In genomic region chr5:64765765-64766164, GRCm38 (mm10) we compare ENCODE assay signal across 7 mouse cellular contexts.
"Had no signal": no experiment of that assay in that cellular context is flagged by ENCODE, and none has a peak within 500 bp of the region (broad histone marks: within the 10 kb centered on the region; RNA-seq: fewer than 3 reads in every experiment).

No protein-coding gene starts in this region.

- DNase-seq: kidney, adult 8-10 months; kidney, postnatal 25 days; layer of hippocampus, adult 9-11 months; lung, adult 18-20 months; right cerebral cortex, postnatal 25 days; thymus, postnatal 4 days had no signal

- ATAC-seq: midbrain, embryonic 13.5 days had no signal
